Mouse (Mus musculus) heart, embryonic 15.5 days (tissue): Measurements from ENCODE around the gene Gdf15. TPM values are rescaled to one million over a fixed set of nuclear protein-coding genes. Genes with fewer than 3 reads are reported as not detected.
A peak's percentile ranks its signal among the peaks of the same experiment; 100 is the strongest.

ENCODE experiments used
- ATAC-seq: fragments of 200-750 bp; cut with Nextera tagmentation; replicated peaks from 2 replicates; pipeline ENCODE4 v1.8.0; 2017; ENCODE audit warnings: low read depth, moderate TSS enrichment; ENCODE audit not compliant: insufficient number of reproducible peaks, insufficient read depth, low FRiP score
- H3K27ac ChIP-seq: fragments of 300-500 bp; sonication (generic); 2 replicates; pipeline ENCODE4 v1.5.1; 2015; ENCODE audit warnings: mild to moderate bottlenecking, inconsistent platforms
- H3K27me3 ChIP-seq: fragments of 300-500 bp; sonication (generic); 2 replicates; pipeline ENCODE4 v1.6.1; 2015; ENCODE audit warnings: inconsistent platforms
- H3K36me3 ChIP-seq: fragments of 300-500 bp; sonication (generic); 2 replicates; pipeline ENCODE4 v1.6.1; 2015; ENCODE audit warnings: mild to moderate bottlenecking, inconsistent platforms
- H3K4me1 ChIP-seq: fragments of 300-500 bp; sonication (generic); replicated peaks from 2 replicates; pipeline ENCODE4 v1.6.1; 2015; ENCODE audit warnings: inconsistent platforms
- H3K4me2 ChIP-seq: fragments of 300-500 bp; sonication (generic); 2 replicates; pipeline ENCODE4 v1.6.1; 2015; ENCODE audit warnings: inconsistent platforms, mild to moderate bottlenecking, moderate library complexity
- H3K4me3 ChIP-seq: fragments of 300-500 bp; sonication (generic); 2 replicates; pipeline ENCODE4 v1.5.1; 2015; ENCODE audit warnings: mild to moderate bottlenecking, inconsistent platforms
- H3K9ac ChIP-seq: fragments of 300-500 bp; sonication (generic); 2 replicates; pipeline ENCODE4 v1.6.1; 2015; ENCODE audit warnings: mild to moderate bottlenecking, inconsistent platforms
- H3K9me3 ChIP-seq: fragments of 300-500 bp; sonication (generic); replicated peaks from 2 replicates; pipeline ENCODE4 v1.6.1; 2016; ENCODE audit warnings: inconsistent platforms
- WGBS: fragments of 180-500 bp; shearing (Covaris S2); methylation state at CpG from one replicate; pipeline ENCODE4 v1.1.7; 2015; ENCODE audit warnings: mixed read lengths; 5-methylcytosine and 5-hydroxymethylcytosine counted together
- polyA plus RNA-seq: library from polyadenylated mRNA; unstranded; fragments of >200 nt; fragmentation: Nextera tagmentation; extraction: Ambion mirVana; gene quantifications from 2 replicates; pipeline ENCODE4 v1.2.1, GENCODE M21; 2015

Gene Gdf15
- polyA plus RNA-seq, 1 experiment from 2014 or later, result 0.89 TPM

DNA sequence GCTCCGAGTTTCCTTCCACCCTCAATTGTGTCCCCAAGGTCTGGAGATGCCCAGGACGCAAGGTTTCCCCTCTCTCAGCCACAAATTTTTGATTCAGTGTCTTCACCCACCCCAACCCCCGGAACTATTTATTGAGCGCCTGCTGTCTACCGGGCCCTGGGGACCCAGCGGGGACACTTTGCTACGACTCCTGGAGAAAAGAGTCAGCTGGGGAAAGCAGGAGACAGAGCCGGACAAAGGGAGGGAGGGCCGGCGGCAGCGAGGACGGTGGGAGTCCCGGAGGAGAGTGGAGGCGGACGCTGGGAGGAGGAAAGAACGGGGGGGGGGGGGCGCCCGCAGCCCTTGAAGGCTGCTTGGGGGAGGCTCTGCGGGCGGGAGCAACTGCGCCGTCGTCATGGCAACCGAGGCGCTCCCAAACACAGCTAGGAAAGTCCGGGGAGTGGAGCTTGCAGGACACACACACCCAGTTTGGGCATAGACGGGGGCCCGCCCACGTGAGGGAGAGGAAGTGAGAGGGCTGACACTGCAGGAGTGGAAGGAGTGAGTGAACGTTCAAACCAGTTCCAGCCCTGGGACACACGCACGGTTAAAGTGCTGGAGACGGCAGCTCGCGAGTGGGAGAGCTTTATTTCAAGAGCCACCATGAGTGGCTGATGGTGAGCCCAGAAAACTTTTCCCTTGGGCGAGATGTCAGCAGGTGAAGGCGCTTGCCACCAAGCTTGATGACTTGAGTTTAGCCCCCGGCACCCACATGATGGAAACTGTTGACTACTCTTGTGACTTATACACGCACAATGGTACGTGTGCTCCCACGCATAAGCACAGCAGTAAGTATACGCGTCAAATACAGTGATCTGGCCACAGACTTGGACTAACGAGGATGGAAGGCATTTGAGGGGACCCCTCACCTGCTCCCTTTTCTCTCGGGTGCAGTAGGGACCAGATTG, 22.1 kb downstream of the Gdf15 start:
- Histone ChIP-seq H3K9ac (peak overlapping the region; percentile 55), H3K4me2 (peak overlapping the region; percentile 96), H3K27ac (peak overlapping the region; percentile 93), H3K4me1 (peaks cover 55% of the 10 kb centered on the region), H3K4me3 (peak overlapping the region; percentile 85), H3K36me3 (no peaks in the 10 kb centered on the region), H3K27me3 (no peaks in the 10 kb centered on the region), H3K9me3 (no peaks in the 10 kb centered on the region)
- under 1% methylated on average over 43 of the region's 45 CpGs for WGBS
- peak; percentile 70 for ATAC-seq

DNA sequence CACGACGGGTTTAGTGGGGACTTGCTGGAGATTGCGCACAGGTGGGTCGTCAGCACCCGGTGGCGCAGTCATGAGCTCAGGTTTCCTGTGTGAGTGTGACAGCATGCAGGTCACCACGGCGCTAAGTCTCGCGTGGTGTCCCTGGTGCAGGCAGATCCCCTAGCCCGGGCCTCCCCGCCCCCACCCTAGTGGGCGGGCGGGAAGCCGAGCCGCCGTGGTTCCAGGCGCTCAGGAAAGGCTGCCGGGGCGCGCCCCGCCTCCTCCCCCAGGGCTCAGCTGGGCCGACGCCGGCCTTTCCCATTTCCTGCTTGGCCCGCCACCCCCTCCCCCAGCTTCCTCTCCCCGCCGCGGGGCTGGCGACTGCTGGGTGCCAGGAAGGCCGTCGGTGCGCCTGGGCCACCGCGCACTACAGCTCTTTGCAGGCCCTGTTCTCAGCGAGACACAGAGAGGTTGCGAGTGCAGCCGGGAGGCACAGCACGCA, 22.8 kb downstream of the Gdf15 start:
- Histone ChIP-seq H3K4me3 (peak overlapping the region; percentile 85), H3K4me2 (peak overlapping the region; percentile 96), H3K9ac (peak overlapping the region; percentile 55), H3K27ac (peak overlapping the region; percentile 93), H3K4me1 (peaks cover 55% of the 10 kb centered on the region), H3K9me3 (no peaks in the 10 kb centered on the region), H3K27me3 (no peaks in the 10 kb centered on the region), H3K36me3 (no peaks in the 10 kb centered on the region)
- ATAC-seq, result peak; percentile 71
- 1% methylated on average over 39 of the region's 39 CpGs for WGBS

DNA sequence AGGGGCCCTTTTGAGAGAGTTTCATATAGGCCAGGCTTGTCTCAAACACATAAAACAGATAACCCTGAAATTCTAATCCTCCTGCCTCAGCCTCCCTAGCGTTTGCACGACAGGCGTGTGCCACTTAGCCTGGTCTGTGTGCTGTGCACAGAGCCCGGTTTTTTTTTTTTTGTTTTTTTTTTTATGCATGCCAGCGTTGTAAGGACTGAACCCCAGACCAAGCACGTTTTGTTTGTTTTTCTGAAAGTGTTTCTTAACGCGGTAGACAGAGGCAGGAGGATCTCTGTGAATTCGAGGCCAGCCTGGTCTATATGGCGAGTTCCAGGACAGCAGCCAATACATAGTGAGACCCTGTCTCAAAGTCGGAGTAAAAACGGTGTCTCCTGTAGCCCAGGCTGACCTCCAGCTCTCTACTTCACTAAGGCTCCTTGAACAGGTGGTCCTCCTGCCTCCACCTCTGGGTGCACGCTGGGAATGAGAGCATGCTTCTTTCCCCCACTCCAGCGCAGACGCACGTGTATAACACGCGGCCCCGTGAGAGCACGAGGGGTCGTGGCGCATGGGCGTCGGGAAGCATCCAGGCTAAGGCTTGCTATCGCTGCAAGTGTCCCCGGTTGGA, 23.4 kb downstream of the Gdf15 start, which contains the start of gene Ssbp4:
Ssbp4 (minus strand) TSS at position 124 of the 619 bp plus-strand sequence.
- WGBS, result 3% methylated on average over 26 of the region's 26 CpGs
- no peaks in the 10 kb centered on the region for H3K27me3 ChIP-seq
- H3K9me3 ChIP-seq, result no peaks in the 10 kb centered on the region
- peak within 1 kb of the TSS; percentile 88 for H3K9ac ChIP-seq
- H3K4me1 ChIP-seq, result peaks cover 55% of the 10 kb centered on the region
- peak within 1 kb of the TSS; percentile 93 for H3K27ac ChIP-seq
- H3K36me3 ChIP-seq, result no peaks in the 10 kb centered on the region
- 0 out of 2 replicates have a peak, but pooled peaks have one; percentile 0 for ATAC-seq
- peak within 1 kb of the TSS; percentile 96 for H3K4me2 ChIP-seq
- peak within 1 kb of the TSS; percentile 85 for H3K4me3 ChIP-seq

DNA sequence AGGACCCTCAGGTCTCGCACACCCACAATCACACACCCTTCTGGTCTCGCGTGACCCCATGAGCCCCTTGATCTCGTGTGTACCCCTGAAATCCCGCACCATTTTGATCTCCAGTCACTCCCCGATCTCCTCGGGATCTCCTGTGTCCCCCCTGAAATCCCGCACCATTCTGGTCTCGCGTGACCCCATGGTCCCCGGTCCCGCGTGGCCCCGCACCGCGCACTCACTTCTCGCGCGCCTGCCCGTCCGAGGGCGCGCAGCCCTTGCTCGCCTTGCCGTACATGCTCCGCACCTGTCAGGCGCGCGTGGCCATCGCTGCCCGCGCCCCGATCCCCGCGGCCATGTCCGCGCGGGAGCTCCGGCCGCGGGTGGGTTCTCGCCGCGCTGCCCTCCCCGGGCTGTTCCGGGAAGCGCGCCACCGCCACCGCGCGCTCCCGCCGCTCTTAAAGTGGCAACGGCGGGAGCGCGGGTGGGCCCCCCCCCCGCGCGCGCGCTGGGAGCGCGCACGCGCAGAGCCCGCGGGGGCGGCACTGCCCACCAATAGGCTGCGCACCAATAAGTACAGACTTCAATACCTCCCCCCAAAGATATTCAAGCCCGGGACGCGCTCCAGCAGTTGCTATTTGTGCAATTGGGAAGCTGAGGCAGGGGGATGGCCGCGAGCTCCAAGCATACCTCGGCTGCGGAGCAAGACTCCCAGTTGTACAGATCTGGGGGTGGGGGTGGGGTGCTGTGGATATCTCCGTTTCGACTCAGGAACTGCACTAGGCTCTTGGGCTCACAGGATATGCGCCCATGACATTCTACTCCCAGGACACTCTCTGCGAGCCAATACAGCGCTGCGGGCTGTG, 24.1 kb downstream of the Gdf15 start:
- peak overlapping the region; percentile 85 for H3K4me3 ChIP-seq
- H3K9me3 ChIP-seq, result no peaks in the 10 kb centered on the region
- H3K4me2 ChIP-seq, result peak overlapping the region; percentile 96
- peak overlapping the region; percentile 88 for H3K9ac ChIP-seq
- ATAC-seq, result no peak
- peak overlapping the region; percentile 93 for H3K27ac ChIP-seq
- WGBS, result 1% methylated on average over 84 of the region's 84 CpGs
- H3K36me3 ChIP-seq, result no peaks in the 10 kb centered on the region
- no peaks in the 10 kb centered on the region for H3K27me3 ChIP-seq
- peaks cover 55% of the 10 kb centered on the region for H3K4me1 ChIP-seq

DNA sequence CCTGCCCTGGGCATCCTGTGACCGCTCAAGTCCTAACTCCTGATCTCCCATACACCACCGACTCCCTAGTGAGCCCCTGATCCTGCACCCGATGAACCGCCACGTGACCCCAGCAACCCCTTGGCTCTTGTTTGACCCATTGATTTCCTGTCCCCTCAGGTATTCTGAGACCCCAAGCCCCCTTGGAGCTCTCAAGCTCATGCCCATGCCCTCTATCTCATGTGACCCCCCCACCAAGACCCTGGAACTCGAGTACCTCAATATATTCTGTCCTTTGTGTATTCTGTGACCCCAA, 24.7 kb downstream of the Gdf15 start:
- Histone ChIP-seq H3K27me3 (no peaks in the 10 kb centered on the region), H3K36me3 (no peaks in the 10 kb centered on the region), H3K4me1 (peaks cover 55% of the 10 kb centered on the region), H3K9me3 (no peaks in the 10 kb centered on the region), H3K4me3 (peak overlapping the region; percentile 85), H3K9ac (peak overlapping the region; percentile 88), H3K4me2 (peak overlapping the region; percentile 96), H3K27ac (peak overlapping the region; percentile 93)
- no peak for ATAC-seq
- 32% methylated on average over 6 of the region's 6 CpGs for WGBS

DNA sequence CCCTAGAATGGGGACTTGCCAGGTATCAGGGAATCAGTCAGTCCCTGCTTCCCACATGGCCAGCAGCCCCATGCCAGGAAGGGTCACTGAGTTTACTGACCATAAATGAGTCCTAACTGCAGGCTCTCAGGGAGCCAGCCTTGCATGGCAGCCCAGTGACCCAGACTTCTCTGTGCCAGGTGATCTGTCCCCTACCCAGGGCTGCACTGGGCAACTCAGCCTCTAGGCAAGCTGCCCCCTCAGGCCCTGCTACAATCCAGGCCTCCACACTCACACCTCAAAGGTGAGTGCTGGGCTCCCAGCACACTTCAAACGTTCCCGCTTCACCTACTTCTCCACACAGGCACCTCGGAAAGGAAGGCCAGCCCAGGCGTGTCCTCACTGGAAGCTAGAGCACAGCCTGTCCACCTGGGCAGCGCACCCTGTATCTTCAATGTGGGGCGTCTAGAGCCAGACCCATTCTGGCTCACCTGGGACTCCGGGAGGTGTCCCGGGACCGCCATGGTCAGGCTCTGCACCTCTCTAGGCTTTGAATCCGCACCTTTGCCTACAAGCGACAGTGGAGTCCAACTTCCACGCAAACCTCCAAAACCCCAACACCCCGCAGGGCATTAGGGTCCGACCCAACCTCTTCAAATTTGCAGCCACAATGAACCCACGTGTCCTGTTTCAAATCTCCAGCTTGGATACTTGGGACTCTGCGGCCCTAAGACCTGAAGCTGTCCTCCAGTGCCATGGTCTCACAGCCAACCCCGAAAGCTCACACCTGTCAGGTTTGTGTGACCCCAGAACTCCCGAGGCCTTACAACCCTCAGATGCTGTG, 25.3 kb downstream of the Gdf15 start:
- ATAC-seq, result no peak
- H3K4me1 ChIP-seq, result peaks cover 55% of the 10 kb centered on the region

DNA sequence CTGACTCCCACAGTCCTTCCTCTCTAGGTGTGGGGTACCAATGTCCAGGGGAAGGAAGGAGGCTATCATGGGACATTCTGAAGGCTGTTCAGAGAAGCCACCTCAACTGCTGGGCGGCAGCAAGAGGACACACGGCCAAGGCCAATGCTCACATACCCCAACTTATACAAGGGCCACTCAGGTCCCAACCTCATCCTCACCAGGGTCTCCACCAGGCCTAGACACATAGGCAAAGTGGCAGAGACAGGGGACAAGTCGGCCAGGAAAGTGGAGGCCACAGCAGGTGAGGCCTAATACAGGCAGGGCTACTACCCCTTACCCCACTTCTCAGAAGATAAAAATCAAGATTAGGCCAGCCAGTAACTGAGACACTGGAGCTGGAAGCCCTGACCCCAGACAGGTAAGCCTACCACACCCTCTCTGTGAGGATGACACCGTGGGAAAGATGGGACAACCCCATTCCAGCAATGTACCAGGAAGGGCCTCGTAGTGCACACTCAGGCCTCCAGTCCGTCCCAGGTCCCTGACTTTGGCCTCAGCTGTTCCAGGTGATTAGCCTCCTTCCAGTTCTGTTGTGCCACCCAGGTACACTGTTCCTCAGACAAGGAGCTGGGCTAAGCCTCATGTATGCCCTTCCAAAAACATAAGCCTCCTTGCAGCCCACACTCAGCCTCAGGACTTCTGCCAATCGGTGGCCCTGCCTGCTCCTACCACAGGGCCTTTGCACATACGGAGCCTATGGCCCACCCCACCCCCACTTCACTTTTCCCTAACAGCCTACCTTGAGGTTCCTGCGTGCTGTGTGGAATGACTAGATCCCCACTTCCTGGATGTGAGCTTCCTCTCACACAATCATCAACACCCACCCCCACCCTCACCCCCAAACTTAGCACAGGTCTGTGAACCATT, 26.1 kb downstream of the Gdf15 start:
- H3K9ac ChIP-seq, result no peak overlapping the region
- H3K36me3 ChIP-seq, result no peaks in the 10 kb centered on the region
- H3K9me3 ChIP-seq, result no peaks in the 10 kb centered on the region
- H3K4me3 ChIP-seq, result no peak overlapping the region
- ATAC-seq, result no peak
- WGBS, result 81% methylated on average over 9 of the region's 9 CpGs
- H3K27me3 ChIP-seq, result no peaks in the 10 kb centered on the region
- H3K27ac ChIP-seq, result no peak overlapping the region
- peaks cover 52% of the 10 kb centered on the region for H3K4me1 ChIP-seq
- no peak overlapping the region for H3K4me2 ChIP-seq

More for the DNA sequence above, 25.3 kb downstream of the Gdf15 start:
- Histone ChIP-seq H3K27me3 (no peaks in the 10 kb centered on the region), H3K27ac (0 out of 2 replicates have a peak overlapping the region, but pooled peaks have one; percentile 93), H3K9me3 (no peaks in the 10 kb centered on the region), H3K4me2 (peak overlapping the region; percentile 96), H3K4me3 (peak overlapping the region; percentile 85), H3K9ac (peak overlapping the region; percentile 88), H3K36me3 (no peaks in the 10 kb centered on the region)
- WGBS, result 68% methylated on average over 18 of the region's 18 CpGs

DNA sequence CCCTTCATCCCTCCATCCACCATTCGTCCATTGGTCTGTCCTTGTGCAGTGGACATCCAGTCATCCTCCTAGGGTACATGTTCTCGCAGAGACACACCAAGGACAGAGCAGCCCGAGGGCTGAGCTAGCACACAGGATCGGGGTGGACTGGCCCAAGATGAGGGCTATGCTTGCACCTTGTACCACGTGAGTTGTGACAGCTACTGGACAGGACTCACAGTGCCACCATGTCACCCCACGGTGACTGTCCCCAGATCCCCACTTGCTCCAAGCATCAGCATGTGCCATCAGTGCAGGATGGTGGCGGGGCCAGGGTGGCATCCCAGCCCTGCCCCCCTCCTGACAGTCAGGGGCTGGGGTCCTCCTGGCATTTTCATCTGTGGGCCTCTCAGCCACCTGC, 27.7 kb downstream of the Gdf15 start:
- H3K27ac ChIP-seq, result no peak overlapping the region
- no peaks in the 10 kb centered on the region for H3K36me3 ChIP-seq
- no peaks in the 10 kb centered on the region for H3K9me3 ChIP-seq
- no peaks in the 10 kb centered on the region for H3K27me3 ChIP-seq
- 85% methylated on average over 7 of the region's 7 CpGs for WGBS
- no peak for ATAC-seq
- no peak overlapping the region for H3K4me2 ChIP-seq
- H3K9ac ChIP-seq, result no peak overlapping the region
- peaks cover 51% of the 10 kb centered on the region for H3K4me1 ChIP-seq
- no peak overlapping the region for H3K4me3 ChIP-seq

DNA sequence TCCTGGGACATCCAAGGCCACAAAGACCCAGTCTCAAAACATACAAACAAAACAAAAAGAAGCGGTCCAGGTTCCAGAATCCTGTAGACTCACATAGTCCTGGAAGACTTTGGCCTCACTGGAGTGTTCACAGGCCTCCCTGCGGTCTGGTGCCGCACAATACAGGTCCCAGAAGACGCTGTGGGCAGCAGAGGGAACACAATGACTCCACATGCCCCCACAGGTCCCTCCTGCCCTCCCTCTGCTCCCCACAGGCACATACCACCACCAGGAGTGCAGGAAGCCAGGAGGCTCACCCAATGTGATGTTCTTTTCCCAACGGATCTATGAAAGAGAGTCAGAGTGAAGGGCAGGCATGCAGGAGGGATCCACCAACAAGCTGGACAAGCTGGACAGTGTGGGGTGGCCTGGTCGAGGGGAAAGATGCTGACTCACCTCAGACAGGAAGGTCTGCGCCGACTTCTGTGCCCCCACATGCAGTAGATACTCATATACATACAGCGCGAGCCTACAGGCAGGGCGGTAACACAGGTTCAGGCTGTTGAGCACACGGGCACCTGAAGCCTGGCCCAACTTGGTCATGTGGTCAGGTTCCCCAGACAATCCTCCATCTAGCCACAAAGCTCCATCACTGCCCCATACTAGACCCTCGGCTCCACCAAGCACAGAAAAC, 30.0 kb downstream of the Gdf15 start:
- H3K9me3 ChIP-seq, result no peaks in the 10 kb centered on the region
- H3K27ac ChIP-seq, result no peak overlapping the region
- H3K9ac ChIP-seq, result no peak overlapping the region
- no peak for ATAC-seq
- 0 out of 2 replicates have a peak, but pooled peaks cover 2% of the 10 kb centered on the region for H3K27me3 ChIP-seq
- 93% methylated on average over 13 of the region's 13 CpGs for WGBS
- H3K36me3 ChIP-seq, result no peaks in the 10 kb centered on the region
- no peak overlapping the region for H3K4me2 ChIP-seq
- H3K4me3 ChIP-seq, result no peak overlapping the region
- H3K4me1 ChIP-seq, result peaks cover 50% of the 10 kb centered on the region
